ENCODE assay signal across 31 mouse cellular contexts in genomic region chr17:5074752-5075506, GRCm38 (mm10).
DNase-seq lines count a peak whose midpoint lies in the region; ATAC-seq and TF ChIP-seq lines count a peak whose summit lies in the region.
"Had no signal": no experiment of that assay in that cellular context is flagged by ENCODE, and none has a peak within 500 bp of the region (broad histone marks: within the 10 kb centered on the region; RNA-seq: fewer than 3 reads in every experiment).

No protein-coding gene starts in this region.

- intact Hi-C loops in heart, postnatal 36 days (cut with DNase I) = no loop called here

- H3K27me3 ChIP-seq in thymus, adult 2 months (ENCODE audit: control insufficient read depth, insufficient read depth, low read length) = no peaks in the 10 kb centered on the region
- H3K27me3 ChIP-seq in heart, embryonic 16.5 days (ENCODE audit: control insufficient read depth, insufficient read depth, low read length) = no peaks in the 10 kb centered on the region
- H3K27me3 ChIP-seq: embryonic facial prominence, embryonic 12.5 days; forebrain, embryonic 15.5 days; heart, embryonic 15.5 days; hindbrain, embryonic 12.5 days; intestine, embryonic 15.5 days; limb, embryonic 13.5 days had no signal

- no peak overlapping the region for H3K27ac ChIP-seq in thymus, adult 2 months (ENCODE audit: control insufficient read depth, insufficient read depth, low read length)
- H3K27ac ChIP-seq in heart, embryonic 16.5 days (ENCODE audit: low read length) = no peak overlapping the region
- H3K27ac ChIP-seq: embryonic facial prominence, embryonic 12.5 days; forebrain, embryonic 15.5 days; gastrocnemius, adult 2 months; heart, embryonic 15.5 days; hindbrain, embryonic 12.5 days; hindbrain, postnatal 0 days; intestine, embryonic 15.5 days; kidney, postnatal 0 days; limb, embryonic 13.5 days; liver, embryonic 14.5 days had no signal

- no peak overlapping the region for H3K4me3 ChIP-seq in thymus, adult 2 months (ENCODE audit: control insufficient read depth, insufficient read depth, low read length)
- no peak overlapping the region for H3K4me3 ChIP-seq in heart, embryonic 16.5 days (ENCODE audit: low read length)
- H3K4me3 ChIP-seq: embryonic facial prominence, embryonic 12.5 days; forebrain, embryonic 15.5 days; gastrocnemius, adult 2 months; heart, embryonic 15.5 days; hindbrain, embryonic 12.5 days; intestine, embryonic 15.5 days; limb, embryonic 13.5 days had no signal

- TF ChIP-seq POLR2A in thymus, adult 2 months (IDR thresholded peaks at IDR 0.05; ENCODE audit: control insufficient read depth, extremely low read depth, insufficient read depth, low read length, poor library complexity) = no peak

- no peak overlapping the region for H3K4me2 ChIP-seq in heart, embryonic 16.5 days (ENCODE audit: low read depth, low read length)
- H3K4me2 ChIP-seq: embryonic facial prominence, embryonic 12.5 days; forebrain, embryonic 15.5 days; heart, embryonic 15.5 days; hindbrain, embryonic 12.5 days; intestine, embryonic 15.5 days; limb, embryonic 13.5 days; lung, embryonic 14.5 days; midbrain, embryonic 11.5 days had no signal

- peak; percentile 37; the same call in 1 of the 2 replicates for ATAC-seq in heart, embryonic 16.5 days (replicated peaks; ENCODE audit: extremely low read depth, insufficient read depth, low FRiP score)
- ATAC-seq: activated CD4-positive, CD25-positive, alpha-beta regulatory T cell, adult 4 months; forebrain, embryonic 15.5 days; hindbrain, postnatal 0 days; intestine, embryonic 15.5 days; midbrain, embryonic 16.5 days had no signal

- H3K9ac ChIP-seq in heart, embryonic 16.5 days (ENCODE audit: low read length) = no peak overlapping the region
- H3K9ac ChIP-seq: embryonic facial prominence, embryonic 12.5 days; forebrain, embryonic 15.5 days; heart, embryonic 15.5 days; hindbrain, embryonic 12.5 days; intestine, embryonic 15.5 days; limb, embryonic 13.5 days; liver, embryonic 14.5 days; lung, embryonic 14.5 days had no signal

- H3K4me1 ChIP-seq in thymus, adult 2 months (replicated peaks; ENCODE audit: control insufficient read depth, insufficient read depth, low read length) = peaks cover 25% of the 10 kb centered on the region
- H3K4me1 ChIP-seq in heart, embryonic 16.5 days (ENCODE audit: control insufficient read depth, insufficient read depth, low read length) = peaks cover 26% of the 10 kb centered on the region

- no peak for TF ChIP-seq CTCF in thymus, adult 2 months (IDR thresholded peaks at IDR 0.05; ENCODE audit: borderline replicate concordance, control insufficient read depth, extremely low read depth, insufficient read depth, low read length, poor library complexity)

- peak; percentile 28 for DNase-seq in heart, adult 8-10 months (ENCODE audit: low spot score)
- DNase-seq in heart, postnatal 36 days = no peak
- peak; percentile 25 for DNase-seq in thymus, postnatal 0 days (ENCODE audit: low spot score)
- no peak for DNase-seq in thymus, adult 2 months
- no peak for DNase-seq in thymus, postnatal 10 days (ENCODE audit: low spot score in 2 of 2)
- DNase-seq in right cerebral cortex, adult 2 months (ENCODE audit: low spot score in 2 of 2) = no peak
- DNase-seq: adrenal gland, postnatal 10 days; B cell, adult 2 months; cerebellum, adult 11-12 months; cerebellum, adult 9-11 months; embryo, embryonic 11 days; gastrocnemius, adult 2 months; kidney, adult 2 months; kidney, postnatal 4 days; lung, embryonic 14.5 days; lung, postnatal 36 days; right cerebral cortex, postnatal 4 days; thymus, postnatal 14 days had no signal

- no peaks in the 10 kb centered on the region for H3K36me3 ChIP-seq in thymus, adult 2 months (ENCODE audit: control insufficient read depth, insufficient read depth, low read length)
- H3K36me3 ChIP-seq in heart, embryonic 16.5 days (ENCODE audit: control insufficient read depth, insufficient read depth) = 0 out of 2 replicates have a peak, but pooled peaks cover 2% of the 10 kb centered on the region
- H3K36me3 ChIP-seq: forebrain, embryonic 15.5 days; heart, embryonic 15.5 days; hindbrain, embryonic 12.5 days had no signal

- H3K9me3 ChIP-seq in heart, embryonic 16.5 days (replicated peaks; ENCODE audit: control insufficient read depth, low read length) = no peaks in the 10 kb centered on the region
- H3K9me3 ChIP-seq: embryonic facial prominence, embryonic 12.5 days; forebrain, embryonic 15.5 days; heart, embryonic 15.5 days; hindbrain, embryonic 12.5 days; intestine, embryonic 15.5 days; limb, embryonic 13.5 days had no signal

- 68% methylated on average over 7 of the region's 7 CpGs for WGBS in thymus, adult 2 months
- WGBS in heart, embryonic 16.5 days = 42% methylated on average over 7 of the region's 7 CpGs

Comparison
In these comparisons a context has a peak if more than half of its experiments do, and no peak if none do; other contexts are left out.
1. DNase-seq: peak in heart, adult 8-10 months (single experiment) and thymus, postnatal 0 days (single experiment); none in heart, postnatal 36 days (0 of 2), thymus, adult 2 months (single experiment), thymus, postnatal 10 days (0 of 2) and right cerebral cortex, adult 2 months (0 of 2).